Mouse (Mus musculus) kidney, adult 2 months (tissue): ENCODE measurements at regions not wholly inside any gene's neighbourhood (a gene's known extent, or its start where the extent isn't known, plus 50 kb on each side); places are given as distances from the start of the nearest gene placed in this dataset.

Experiments used
- DNase-seq: peaks from one replicate; pipeline ENCODE4 v3.0.0; 2021
- H3K27ac ChIP-seq: fragments of 200-500 bp; 2 replicates; pipeline ENCODE4 v1.5.1; 2012; ENCODE audit warnings: low read depth, low read length, control low read depth, inconsistent platforms; ENCODE audit not compliant: insufficient read depth
- H3K27me3 ChIP-seq: fragments of 200-500 bp; replicated peaks from 2 replicates; pipeline ENCODE4 v1.6.1; 2012; ENCODE audit warnings: mild to moderate bottlenecking, moderate library complexity, low read length, inconsistent platforms; ENCODE audit not compliant: control insufficient read depth, insufficient read depth
- H3K36me3 ChIP-seq: fragments of 200-500 bp; 2 replicates; pipeline ENCODE4 v1.6.1; 2012; ENCODE audit warnings: mild to moderate bottlenecking, moderate library complexity, low read length, inconsistent platforms; ENCODE audit not compliant: control insufficient read depth, insufficient read depth
- H3K4me1 ChIP-seq: fragments of 200-500 bp; 2 replicates; pipeline ENCODE4 v1.6.1; 2011; ENCODE audit warnings: low read length; ENCODE audit not compliant: control insufficient read depth, insufficient read depth
- H3K4me3 ChIP-seq: fragments of 200-500 bp; 2 replicates; pipeline ENCODE4 v1.5.1; 2011; ENCODE audit warnings: mild to moderate bottlenecking, low read depth, low read length, control low read depth; ENCODE audit not compliant: insufficient read depth
- CTCF ChIP-seq: fragments of 200-500 bp; conservative IDR thresholded peaks from 2 replicates; pipeline ENCODE4 v1.5.1; 2011; ENCODE audit warnings: low read depth, mild to moderate bottlenecking, control low read depth, low read length, moderate library complexity, mixed read lengths; ENCODE audit not compliant: insufficient read depth, insufficient read length
- POLR2A ChIP-seq: fragments of 200-500 bp; IDR thresholded peaks from one replicate; pipeline ENCODE4 v1.6.1; 2011; ENCODE audit warnings: low read depth, low read length, control low read depth
- WGBS: fragments of 180-500 bp; shearing (Covaris S2); methylation state at CpG from one replicate; pipeline ENCODE4 v1.1.7; 2018; 5-methylcytosine and 5-hydroxymethylcytosine counted together

DNA sequence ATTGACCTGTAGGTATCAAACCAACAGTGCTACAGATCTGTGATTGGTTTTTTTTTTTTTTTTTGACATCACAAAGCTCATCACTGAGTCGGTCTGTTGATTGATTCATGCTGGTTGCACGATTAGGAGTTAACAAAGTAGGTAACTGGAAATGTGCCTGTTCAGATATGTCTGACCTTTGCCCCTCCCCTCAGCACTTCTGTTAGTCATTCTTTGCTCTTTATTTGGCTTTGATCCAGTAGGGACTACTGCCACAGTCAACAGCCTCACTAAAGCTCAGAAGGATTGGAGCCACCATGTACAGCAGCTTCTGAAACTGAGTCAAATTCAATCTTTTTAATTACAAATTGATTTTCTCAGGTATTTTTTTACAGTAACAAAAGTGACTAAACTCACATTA is 870.7 kb upstream of the Lrfn5 start:
- WGBS: 44% methylated on average over 2 of the region's 2 CpGs
- TF ChIP-seq CTCF (no peak), POLR2A (no peak)
- H3K4me1 ChIP-seq: no peaks in the 10 kb centered on the region
- no peaks in the 10 kb centered on the region for H3K27me3 ChIP-seq
- DNase-seq: peak; percentile 68
- H3K4me3 ChIP-seq: no peak overlapping the region
- H3K27ac ChIP-seq: no peak overlapping the region
- H3K36me3 ChIP-seq: no peaks in the 10 kb centered on the region

DNA sequence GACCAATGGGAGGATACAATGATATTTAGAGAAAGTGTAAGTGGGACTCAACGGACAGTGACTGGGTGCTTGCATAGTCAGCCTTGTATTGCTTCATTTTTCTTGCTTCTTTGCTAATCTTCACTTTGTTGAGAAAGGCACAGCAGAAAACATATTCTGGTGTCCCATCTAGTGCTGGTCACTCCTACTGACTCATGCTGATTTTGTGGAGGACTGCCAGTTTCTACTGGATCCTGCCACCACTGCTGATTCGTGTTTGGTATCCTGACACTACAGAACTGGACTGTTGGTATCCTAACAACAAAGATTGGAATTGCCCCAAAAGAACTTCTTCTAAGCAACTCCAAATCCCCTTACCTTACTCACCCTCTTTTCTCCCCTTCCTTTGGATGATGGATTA is 847.2 kb upstream of the Lrfn5 start:
- no peaks in the 10 kb centered on the region for H3K27me3 ChIP-seq
- no peak for TF ChIP-seq POLR2A
- TF ChIP-seq CTCF: no peak
- no peak overlapping the region for H3K4me3 ChIP-seq
- DNase-seq: no peak
- no peaks in the 10 kb centered on the region for H3K4me1 ChIP-seq
- H3K36me3 ChIP-seq: no peaks in the 10 kb centered on the region
- no peak overlapping the region for H3K27ac ChIP-seq
- 85% methylated on average over 2 of the region's 2 CpGs for WGBS

DNA sequence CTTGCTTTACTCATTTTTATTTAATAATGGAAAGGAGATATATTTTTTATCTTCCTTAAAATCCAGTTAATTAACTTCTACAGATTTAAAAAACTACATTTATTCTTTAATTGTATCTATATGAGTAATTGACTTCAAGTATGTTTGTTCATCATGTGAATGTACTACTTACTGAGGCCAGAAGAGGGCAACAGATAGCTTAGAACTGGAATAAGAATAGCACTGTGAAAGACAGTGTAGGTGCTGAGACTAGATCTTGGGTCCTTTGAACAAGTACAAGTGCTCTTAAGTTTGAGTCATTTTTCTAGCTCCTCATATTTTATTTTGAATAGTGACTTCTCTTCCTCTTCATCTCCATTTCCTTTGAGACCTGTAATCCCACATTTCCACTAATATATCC is 838.9 kb upstream of the Lrfn5 start:
- no peaks in the 10 kb centered on the region for H3K4me1 ChIP-seq

DNA sequence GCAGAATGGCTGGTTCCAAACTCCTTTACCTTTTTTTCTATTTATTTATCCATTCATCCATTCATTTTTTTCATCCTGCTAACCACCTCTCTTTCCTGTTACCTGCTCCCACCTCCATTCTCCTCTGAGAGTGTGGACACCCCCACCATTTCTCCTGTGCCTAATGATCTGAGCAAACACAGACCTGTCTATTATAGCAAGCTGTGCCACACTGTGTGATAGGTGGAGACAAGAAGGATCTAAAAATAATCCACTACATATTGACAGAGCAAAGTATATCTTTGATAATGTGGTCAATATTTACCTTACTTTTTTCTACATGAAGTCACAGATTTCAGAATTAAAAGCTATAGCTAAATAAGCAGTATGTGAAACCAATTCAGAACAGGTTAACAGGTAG is 805.6 kb upstream of the Lrfn5 start:
- Histone ChIP-seq H3K4me1 (no peaks in the 10 kb centered on the region), H3K27me3 (no peaks in the 10 kb centered on the region), H3K27ac (no peak overlapping the region), H3K36me3 (no peaks in the 10 kb centered on the region), H3K4me3 (no peak overlapping the region)
- no peak for DNase-seq
- no peak for TF ChIP-seq POLR2A
- TF ChIP-seq CTCF: no peak

More for the DNA sequence above, 838.9 kb upstream of the Lrfn5 start:
- Histone ChIP-seq H3K27ac (no peak overlapping the region), H3K27me3 (no peaks in the 10 kb centered on the region), H3K4me3 (no peak overlapping the region), H3K36me3 (no peaks in the 10 kb centered on the region)
- no peak for DNase-seq
- TF ChIP-seq POLR2A (no peak), CTCF (no peak)
